Mouse (Mus musculus) heart, postnatal 14 days (tissue): ENCODE results near the gene Csrnp1. TPM values are rescaled to one million over a fixed set of nuclear protein-coding genes. Genes with fewer than 3 reads are reported as not detected.

Experiments
- DNase-seq, 2 experiments: peaks; one replicate each; pipeline ENCODE4 v3.0.0; 2021 to 2022
- intact Hi-C: fragments of 180-260 bp; cut with DNase I; formaldehyde crosslinking; loops from one replicate; pipeline ENCODE4 v1.15.1; 2025
- total RNA-seq, 2 experiments: library from RNA; stranded (reverse); gene quantifications; 2 replicates each; pipeline ENCODE4 v1.2.3; 2021

Csrnp1 gene
- total RNA-seq, 2 experiments from 2014 or later: 15.8 to 21.4 TPM

DNA sequence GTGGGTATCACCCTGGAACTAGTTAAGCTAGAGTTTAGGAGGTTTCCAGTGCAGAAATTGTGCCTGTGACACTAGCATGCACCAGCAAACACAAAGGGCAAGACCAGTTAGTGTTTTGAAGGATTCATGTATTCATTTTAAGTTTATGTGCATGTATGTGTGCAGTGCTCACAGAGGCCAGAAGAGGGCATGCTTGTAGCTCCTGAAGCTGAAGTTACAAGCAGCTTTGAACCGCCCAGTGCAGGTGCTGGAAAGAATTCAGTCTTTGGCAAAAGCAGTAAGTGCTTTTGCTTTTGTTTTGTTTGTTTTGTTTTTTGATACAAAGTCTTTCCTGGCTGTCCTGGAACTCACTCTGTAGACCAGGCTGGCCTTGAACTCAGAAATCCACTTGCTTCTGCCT lies 23.4 kb upstream of the Csrnp1 start:
- intact Hi-C loops: no loop called here
- no peak for DNase-seq

DNA sequence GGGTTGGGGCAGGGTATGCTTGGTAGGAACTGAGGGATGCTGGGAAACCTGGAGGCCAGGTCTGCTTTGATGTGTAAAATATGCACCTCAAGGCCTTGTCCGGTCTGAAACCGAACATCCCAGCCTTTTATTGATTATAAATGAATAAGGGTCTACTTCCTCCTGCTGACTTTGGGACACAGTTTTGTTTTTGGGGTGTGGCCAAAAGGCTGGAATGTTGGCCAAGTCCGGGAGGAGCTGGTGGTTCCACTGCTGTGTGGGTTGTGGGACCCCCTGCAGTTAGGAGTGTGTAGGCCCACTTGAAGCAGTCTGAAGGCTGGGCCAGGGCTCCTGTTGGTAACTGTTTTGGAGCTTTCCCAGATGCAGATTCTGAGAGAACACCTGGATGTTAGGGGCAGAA lies 21.5 kb upstream of the Csrnp1 start:
- intact Hi-C loops: no loop called here
- DNase-seq: no peak

- DNase-seq: no peak
- intact Hi-C loops: no loop called here
Observed at GRCm38 (mm10) chr9:120002893-120003292, 18.4 kb upstream of the Csrnp1 start.

- intact Hi-C loops: loop anchor here (2.0 kb wide), 1 partner anchor 17 kb away; the partner anchor contains the start of gene Csrnp1
Observed at GRCm38 (mm10) chr9:120001945-120002725, 17.7 kb upstream of the Csrnp1 start.

DNA sequence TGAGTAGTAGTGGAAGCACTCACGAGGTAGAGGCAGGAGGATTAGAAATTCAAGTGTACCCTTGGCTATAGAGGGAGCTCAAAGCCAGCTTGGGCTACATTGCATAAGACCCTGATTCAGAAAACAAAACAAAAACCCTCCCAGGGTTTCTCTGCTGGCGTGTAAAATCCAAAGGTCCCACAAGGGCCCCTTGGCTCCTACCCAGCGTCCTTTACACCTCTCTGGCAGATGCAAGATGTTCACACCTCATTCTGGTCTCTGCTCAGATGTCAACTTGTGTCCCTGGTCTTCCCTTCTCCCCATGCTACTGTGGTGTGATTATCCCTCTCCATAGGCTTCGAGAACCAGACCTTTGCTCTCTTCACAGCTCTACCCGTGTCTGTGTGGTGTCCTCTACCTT lies 16.3 kb upstream of the Csrnp1 start:
- DNase-seq: no peak
- intact Hi-C loops: loop anchor here (2.0 kb wide), 1 partner anchor 16 kb away; the partner anchor contains the start of gene Csrnp1

More at GRCm38 (mm10) chr9:120001945-120002725, 17.7 kb upstream of the Csrnp1 start:
- peak; percentile 86 to 88 for DNase-seq

DNA sequence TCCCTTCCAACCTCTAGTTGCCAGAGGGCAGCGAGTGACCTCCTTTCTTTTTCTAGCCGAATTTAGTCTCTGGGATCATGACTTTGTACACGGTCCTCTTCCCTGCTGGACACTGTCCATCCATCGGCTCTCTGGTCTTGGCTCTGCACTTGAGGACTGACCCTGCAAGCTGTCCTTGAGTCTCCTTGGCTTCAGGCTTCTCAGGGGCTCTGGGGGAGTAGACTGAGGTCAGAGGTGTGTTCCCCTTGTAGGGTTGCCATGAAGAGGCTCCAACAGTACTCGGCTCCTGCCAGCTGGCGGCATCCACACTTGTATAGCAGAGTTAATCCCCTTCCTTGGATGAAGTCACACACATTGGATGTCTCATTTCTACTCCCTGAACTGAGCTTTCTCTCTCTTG lies 15.2 kb upstream of the Csrnp1 start:
- intact Hi-C loops: loop anchor here (2.0 kb wide), 1 partner anchor 15 kb away; the partner anchor contains the start of gene Csrnp1
- no peak for DNase-seq

DNA sequence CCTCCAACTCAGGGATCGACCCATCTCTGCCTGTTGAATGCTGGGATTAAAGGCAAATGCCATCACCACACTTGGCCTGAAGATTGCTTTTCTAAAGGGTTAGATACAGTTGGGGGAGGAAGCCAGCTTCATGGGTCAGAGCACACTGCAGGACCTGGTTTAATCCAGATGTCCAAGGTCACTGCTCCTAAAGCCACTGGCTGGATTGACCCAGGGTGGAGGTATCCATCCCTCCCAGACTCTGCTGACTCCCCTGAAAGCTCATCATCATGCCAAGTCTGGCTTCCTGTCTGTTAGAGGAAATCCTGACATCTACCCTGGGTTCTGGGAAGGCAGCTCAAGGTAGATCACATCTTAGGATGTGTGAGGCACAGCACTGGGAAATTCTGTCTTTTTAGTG lies 14.3 kb upstream of the Csrnp1 start:
- DNase-seq: no peak
- intact Hi-C loops: no loop called here

DNA sequence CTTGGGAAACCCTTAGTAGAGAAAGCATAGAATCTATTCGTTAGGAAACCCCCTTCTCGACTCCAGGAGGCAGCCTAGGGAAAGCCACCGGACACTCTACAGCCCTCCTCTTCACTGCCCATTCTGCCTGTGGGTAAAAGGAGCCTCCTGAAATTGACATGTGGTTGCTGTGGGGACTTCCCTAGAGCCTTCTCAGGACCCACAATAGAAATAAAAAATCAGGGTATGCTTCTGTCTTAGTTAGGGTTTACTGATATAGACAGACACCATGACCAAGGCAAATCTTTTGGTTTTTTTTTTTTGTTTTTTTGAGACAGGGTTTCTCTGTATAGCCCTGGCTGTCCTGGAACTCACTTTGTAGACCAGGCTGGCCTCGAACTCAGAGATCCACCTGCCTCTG lies 11.6 kb upstream of the Csrnp1 start:
- intact Hi-C loops: no loop called here
- DNase-seq: no peak

DNA sequence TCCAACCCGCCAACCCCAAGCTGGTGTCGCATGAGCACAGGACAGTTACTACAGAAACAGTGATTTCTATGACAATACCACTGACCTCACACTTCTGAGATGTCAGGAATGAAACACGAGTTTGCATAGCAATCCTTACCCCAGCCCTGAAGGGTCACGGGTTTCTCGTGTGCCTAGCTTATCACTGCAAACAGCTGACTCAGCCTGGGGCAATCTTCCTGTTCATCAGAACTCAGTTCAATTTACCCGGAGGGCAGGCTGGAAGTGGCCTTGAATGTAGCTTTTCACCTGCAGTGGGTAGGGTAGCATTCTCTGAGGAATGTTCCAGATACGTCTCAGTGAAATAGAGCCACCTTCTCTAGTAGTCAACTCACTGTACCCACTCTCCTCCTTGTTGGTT lies 9.7 kb upstream of the Csrnp1 start:
- intact Hi-C loops: no loop called here

DNA sequence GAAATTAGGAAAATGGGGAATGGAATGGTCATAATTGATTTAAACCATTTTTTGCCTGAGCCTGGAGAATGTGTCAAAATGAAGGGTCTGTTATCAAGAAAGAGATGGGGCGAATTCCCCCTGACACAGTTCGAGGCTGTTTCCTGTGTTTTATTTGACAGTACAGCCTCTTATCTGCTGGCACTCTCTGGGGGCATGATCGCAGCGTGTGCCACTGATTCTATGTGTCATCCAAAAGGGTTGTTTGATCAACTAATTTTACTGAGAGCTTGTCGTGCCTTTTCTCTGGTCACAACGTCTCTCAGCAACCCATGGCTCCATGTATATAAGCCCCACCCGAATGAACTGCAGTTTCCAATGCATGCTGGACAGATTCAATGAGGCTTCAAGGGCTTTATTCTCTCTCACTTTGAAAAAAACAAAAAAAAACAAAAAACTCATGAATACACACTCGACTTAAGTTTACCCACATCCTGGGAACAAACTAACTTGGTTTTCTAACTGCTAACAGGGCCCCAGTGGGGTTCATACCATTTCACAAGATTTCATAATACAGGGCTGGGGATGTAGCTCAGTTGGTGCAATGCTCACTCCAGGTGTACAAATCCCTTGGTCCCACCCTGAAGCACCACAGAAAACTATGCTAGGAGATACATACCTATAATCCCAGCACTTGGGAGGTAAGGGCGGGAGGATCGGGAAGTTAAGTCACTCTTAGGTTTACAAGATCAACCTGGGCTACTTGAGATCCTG lies 8.8 kb upstream of the Csrnp1 start:
- DNase-seq: no peak
- intact Hi-C loops: no loop called here

More for the DNA sequence above, 9.7 kb upstream of the Csrnp1 start:
- no peak for DNase-seq

- intact Hi-C loops: no loop called here
- DNase-seq: no peak
Observed at GRCm38 (mm10) chr9:119991310-119991709, 6.9 kb upstream of the Csrnp1 start.

- no peak for DNase-seq
- intact Hi-C loops: no loop called here
Observed at GRCm38 (mm10) chr9:119988304-119988703, 3.8 kb upstream of the Csrnp1 start.

DNA sequence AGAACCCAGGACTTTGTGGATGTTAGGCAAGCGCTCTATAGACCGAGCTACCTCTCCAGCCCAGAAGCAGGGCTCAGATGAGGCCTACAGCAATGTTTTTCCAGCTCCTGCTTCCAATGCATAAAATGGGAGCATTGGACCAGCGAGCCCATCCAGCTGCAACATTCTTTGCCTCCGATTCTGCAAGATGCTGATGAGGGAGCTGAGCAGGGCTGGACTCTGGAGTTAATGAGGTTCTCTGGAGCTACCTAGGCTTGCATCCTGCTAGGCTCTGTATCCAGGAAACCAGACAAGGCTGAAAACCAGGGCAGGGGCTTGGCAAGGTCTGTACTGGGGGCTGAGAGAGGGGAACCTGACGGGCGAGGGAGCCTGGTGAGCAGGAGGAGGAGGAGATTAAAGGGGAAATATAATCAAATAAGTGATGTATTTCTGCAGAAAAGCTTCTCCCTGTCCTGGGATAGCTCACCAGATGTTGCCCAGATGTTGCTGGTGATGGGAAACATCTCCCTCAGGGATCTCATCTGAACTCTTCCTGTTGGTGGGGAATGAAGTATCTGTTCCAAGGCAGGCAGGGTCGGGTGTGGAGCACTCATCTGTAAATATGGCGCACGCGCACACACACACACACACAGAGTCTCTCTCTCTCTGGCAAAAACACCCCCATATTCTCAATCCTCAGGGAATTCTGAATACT lies 1.6 kb upstream of the Csrnp1 start:
- DNase-seq: no peak
- intact Hi-C loops: loop anchor here (2.0 kb wide), 2 partner anchors 15 to 25 kb away; no protein-coding TSS in a partner anchor

GRCm38 (mm10) chr9:119983585-119984535 lies 598 bp downstream of the Csrnp1 start:
- peak; percentile 95 to 97 for DNase-seq
- intact Hi-C loops: loop anchor here (2.0 kb wide), 3 partner anchors 17 to 27 kb away; no protein-coding TSS in a partner anchor

GRCm38 (mm10) chr9:119982956-119983551 lies 1.4 kb downstream of the Csrnp1 start:
- DNase-seq: peak; percentile 58 to 62
- intact Hi-C loops: loop anchor here (2.0 kb wide), 1 partner anchor 18 kb away; no protein-coding TSS in a partner anchor

DNA sequence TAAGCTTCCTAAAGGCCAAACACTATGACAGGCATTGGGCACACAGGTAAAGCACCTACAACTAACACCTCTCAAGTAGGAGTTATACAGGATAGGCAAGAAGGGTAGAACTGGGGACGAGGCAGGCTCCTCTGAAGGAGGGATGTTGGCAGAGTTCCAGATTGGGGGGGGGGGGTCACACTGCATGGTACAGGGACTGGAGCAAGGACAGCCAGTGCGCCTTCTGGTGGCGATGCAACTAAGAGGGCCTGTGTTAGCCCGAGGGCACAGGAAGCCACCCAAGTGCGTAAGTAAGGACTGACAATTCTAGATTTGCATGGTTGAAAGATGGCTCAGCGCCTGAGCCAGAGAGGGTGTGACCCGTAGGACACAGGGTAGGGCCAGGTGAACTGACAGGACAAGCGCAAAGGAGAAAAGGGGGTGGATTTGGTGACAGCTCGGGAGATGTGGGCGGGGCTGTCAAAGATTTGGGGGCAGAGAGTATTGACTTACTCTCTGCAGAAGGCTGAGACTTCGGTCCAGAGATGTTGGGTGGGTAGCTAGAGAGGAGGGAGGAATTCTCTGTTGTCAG lies 2.1 kb downstream of the Csrnp1 start:
- intact Hi-C loops: loop anchor here (2.0 kb wide), 1 partner anchor 18 kb away; no protein-coding TSS in a partner anchor
- peak; percentile 66 to 71 for DNase-seq

DNA sequence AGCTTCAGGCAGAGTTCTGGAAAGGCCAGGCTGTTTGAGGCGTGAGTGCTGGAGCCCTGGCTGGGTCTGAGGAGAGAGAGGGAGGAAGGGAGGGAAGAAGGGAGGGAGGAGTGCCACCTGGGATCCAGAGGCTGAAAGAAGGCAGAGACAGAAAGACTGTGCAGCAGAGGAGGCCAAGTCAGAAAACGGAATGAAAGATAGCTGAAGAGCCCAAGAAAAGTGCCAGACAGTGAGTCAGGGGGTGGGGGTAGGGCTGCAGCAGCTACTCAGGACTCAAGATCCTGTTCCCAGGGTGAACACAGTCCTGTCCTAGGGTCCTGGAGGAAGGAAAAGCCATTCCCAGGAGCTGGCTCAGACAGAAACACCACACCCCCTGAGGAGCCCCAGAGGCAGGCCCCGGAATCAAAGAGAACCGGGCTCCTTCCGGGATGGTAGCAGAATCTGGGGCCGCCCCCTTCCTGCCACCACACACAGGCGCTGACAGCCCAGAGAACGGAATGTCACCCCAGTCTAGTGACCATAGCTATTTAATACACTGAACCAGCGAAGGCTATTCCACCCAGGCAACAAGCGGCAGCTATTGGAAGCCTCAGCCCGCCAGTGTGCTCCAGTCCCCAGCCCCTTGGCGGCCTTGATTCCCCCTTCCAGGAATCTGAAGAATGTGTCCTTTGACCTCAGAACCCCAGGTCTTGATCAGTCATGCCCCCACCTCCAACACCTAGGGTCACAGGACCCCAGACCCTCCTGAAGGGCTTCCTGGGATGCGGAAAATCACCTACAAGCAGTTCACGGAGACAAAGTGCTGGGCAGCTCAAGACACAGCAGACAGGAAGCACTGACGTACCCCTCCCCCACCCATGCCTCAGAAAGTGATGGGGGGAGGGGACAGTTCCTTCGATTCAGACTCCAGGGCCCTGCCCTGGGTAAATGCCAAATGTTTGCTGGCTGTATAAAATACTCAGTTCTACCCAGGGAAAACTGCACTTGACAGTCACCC lies 3.0 kb downstream of the Csrnp1 start:
- peak; percentile 81 for DNase-seq
- intact Hi-C loops: loop anchor here (2.0 kb wide), 1 partner anchor 17 kb away; no protein-coding TSS in a partner anchor
